Mouse (Mus musculus) adrenal gland, postnatal 4 days (tissue): ENCODE data around the gene Psg17. TPM values are rescaled to one million over a fixed set of nuclear protein-coding genes. Genes with fewer than 3 reads are reported as not detected.

Source experiments
- total RNA-seq, 2 experiments: library from RNA; stranded (reverse); gene quantifications; 2 replicates each; pipeline ENCODE4 v1.2.3; 2021

Psg17 gene
- total RNA-seq, 2 experiments from 2014 or later, result not detected

Other genes with a start within 250 kb of the Psg17 start
- gene Psg23, start 205.1 kb downstream of the Psg17 start, total RNA-seq, result not detected
- not detected for gene Psg21, start 164.9 kb downstream of the Psg17 start, total RNA-seq
- not detected for gene Psg20, start 135.4 kb downstream of the Psg17 start, total RNA-seq
- gene Psg22, start 103.5 kb downstream of the Psg17 start, total RNA-seq, result not detected
- not detected for gene Psg19, start 23.1 kb downstream of the Psg17 start, total RNA-seq
- 1 to 10 TPM; 5.1 to 8.1 TPM for gene Mill2, start 18.4 kb upstream of the Psg17 start, total RNA-seq
- gene Pglyrp1, start 49.7 kb upstream of the Psg17 start, total RNA-seq, result 10 to 100 TPM in 1 of 2 experiments, 1 to 10 TPM in 1; 7.2 to 12.0 TPM
- 10 to 100 TPM; 16.5 to 19.2 TPM for gene Ccdc61, start 88.8 kb upstream of the Psg17 start, total RNA-seq
- gene Nova2, start 104.3 kb upstream of the Psg17 start, total RNA-seq, result 1 to 10 TPM; 7.8 to 8.2 TPM
- gene Nanos2, start 165.8 kb upstream of the Psg17 start, total RNA-seq, result under 1 TPM in 1 of 2 experiments, not detected in 1; 0.20 TPM
- gene Mypop, start 169.6 kb upstream of the Psg17 start, total RNA-seq, result 1 to 10 TPM; 7.2 to 8.3 TPM
- 10 to 100 TPM; 44.3 to 49.1 TPM for gene Irf2bp1, start 182.4 kb upstream of the Psg17 start, total RNA-seq
- gene Foxa3, start 201.9 kb upstream of the Psg17 start, total RNA-seq, result 1 to 10 TPM in 1 of 2 experiments, under 1 TPM in 1; 0.50 to 4.5 TPM
- 100 to 1,000 TPM; 109 to 119 TPM for gene Sympk, start 202.8 kb upstream of the Psg17 start, total RNA-seq
- gene Rsph6a, start 233.1 kb upstream of the Psg17 start, total RNA-seq, result not detected